Mouse (Mus musculus): Measurements from ENCODE around the gene Ankrd13d. TPM values are rescaled to one million over a fixed set of nuclear protein-coding genes. Genes with fewer than 3 reads are reported as not detected.

Ankrd13d gene
- total RNA-seq, 2 experiments from 2014 or later, result 1.9 to 3.8 TPM

DNA sequence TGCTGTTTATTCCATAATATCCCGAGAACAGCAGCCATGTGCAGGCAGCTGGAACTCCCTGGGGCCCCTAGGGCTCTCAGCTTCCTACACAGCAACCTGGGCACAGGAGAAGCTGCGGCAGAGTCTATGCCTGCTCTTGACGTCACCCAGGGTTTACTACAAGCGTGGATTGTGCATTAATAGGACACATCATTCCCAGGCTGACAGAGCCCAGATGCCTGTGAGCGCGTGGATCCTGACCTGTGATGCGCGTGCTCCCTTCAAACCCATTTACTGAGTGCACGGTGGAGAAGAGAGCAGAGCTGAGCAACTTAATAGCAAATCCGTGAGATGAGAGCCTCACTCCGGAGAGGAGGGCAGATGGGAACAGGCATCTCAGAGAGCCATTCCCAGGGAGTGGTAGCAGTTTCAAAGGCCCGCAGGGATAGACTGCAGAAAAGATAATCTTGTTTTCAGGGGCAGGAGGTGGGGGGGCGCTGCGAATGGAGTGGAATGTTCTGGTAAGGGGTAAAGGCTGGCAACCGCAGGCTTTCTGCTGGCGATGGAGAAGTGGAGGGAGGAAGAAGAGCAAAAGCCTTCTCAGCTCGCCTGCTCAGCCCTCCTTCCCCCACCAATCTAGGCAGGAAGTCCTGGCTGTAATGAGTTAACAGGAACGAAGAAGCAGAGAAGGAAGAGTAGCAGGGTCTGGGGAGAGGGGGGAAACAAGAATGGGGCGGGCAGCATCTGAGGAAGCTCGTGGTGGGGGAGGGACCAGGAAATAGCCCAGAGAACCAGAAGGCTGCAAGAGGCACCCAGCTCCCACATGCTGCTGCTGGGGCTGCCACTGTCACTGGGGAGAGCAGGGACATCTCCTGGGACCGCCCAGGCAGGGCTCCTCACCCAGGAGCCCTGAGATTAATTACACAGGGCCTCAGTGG, 19.1 kb upstream of the Ankrd13d start:
- ATAC-seq (replicated peaks; ENCODE audit: poor library complexity), result peak; percentile 44

DNA sequence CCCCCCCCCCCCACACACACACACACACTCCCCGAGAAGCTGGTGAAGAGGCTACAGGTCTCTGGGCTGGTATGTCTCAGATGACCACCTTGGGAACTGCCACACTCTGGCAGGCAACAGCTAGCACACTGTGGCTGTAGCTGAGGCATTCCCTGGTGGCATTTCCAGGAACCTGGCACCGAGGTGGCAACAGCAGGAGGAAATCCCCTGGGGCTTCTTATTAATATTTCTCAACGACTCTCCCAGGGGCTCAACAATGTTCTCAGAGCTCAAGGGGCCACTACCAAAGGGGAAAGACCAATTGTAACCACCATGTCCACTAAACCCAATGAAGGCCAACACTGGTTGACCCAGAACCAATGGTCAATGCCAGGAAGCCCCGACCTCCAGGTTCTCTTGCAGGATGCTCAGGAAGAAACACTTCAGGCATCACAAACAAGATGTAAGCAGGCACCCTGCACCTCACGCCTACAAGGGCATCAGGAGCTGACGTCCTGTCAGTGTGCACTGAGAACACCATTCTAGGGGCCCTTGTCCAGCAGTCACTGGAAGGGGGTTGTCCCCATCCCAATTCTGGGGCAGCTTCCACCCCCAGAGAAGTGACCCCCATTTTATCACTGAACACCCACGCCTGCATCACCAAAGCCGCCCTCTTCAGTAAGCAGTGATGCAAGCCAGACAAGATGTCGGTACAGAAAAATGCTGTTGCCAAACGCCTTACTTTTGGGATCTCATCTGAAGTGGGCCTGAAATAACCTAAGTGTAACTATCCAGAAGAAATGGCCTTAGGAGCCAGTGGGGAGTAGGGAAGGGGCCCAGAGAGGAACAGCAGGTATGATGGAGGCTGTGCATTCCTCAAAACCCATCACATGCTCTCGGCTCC, 18.2 kb upstream of the Ankrd13d start:
- no peak for ATAC-seq (replicated peaks; ENCODE audit: poor library complexity)

DNA sequence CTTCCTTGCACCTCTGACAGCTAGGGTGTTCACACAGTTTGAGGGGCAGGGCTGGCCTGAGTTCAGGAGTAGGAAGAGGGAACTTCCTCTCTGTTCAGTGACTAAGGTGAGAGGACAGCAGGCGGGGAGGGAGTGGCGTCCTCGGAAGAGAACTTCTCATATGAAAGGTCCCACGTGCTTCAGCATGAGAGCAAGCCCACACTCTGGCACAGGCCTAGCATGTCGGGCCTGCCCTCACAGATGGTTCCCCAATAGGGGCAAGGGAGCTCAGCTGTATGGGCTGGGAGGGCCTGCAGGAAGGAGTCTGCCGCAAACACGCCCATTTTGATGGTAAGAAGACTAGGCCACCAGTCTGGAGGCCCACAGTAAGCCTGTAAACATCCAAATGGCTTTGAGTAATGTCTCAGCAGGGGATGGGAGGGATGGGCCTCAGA, 17.4 kb upstream of the Ankrd13d start:
- peak; percentile 71 for ATAC-seq (replicated peaks; ENCODE audit: poor library complexity)

- peak; percentile 2; the same call in 1 of the 2 replicates for ATAC-seq (replicated peaks; ENCODE audit: poor library complexity)
These were observed 16.8 kb upstream of the Ankrd13d start for GRCm38 (mm10) chr19:4299574-4300270.

- ATAC-seq (replicated peaks; ENCODE audit: poor library complexity), result no peak
These were observed 16.2 kb upstream of the Ankrd13d start for GRCm38 (mm10) chr19:4299126-4299525.

DNA sequence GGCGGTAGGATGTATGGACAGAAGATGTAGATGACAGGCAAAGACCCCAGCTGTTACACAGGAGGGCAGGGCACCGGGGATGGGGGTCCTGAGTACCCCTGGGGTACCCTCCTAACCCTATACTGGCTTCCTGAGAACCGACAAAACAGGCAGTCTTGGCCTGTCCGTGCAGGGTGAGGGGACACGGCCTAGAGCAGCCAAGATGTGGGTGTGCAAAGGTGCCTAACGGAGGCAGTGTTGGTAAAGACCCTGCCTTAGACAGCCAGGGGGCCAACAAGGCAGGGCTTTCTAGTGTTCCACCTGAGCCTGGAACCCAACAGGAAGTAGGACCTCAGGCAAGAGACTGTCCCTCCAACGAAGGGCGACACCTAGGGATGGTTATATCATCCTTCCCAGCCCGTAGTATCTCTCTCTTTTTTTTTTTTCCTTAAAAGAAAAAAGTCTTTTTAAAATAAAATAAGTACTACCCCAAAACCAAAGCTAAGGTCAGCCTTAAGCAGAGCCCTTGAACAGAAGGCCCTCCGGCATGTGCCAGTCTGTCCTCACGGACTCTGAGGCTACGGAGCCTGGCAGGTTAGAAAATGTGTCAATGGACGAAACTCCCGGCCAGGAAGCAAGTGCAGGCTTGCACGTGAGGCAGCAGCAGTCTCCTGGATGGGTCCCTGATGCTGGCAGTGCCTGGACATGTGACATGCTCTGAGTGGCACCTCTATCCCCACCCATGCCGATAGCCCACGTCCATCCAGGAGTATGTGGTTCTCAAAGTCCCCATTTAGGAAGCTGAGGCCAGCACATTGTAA, 15.6 kb upstream of the Ankrd13d start:
- no peak for ATAC-seq (replicated peaks; ENCODE audit: poor library complexity)

DNA sequence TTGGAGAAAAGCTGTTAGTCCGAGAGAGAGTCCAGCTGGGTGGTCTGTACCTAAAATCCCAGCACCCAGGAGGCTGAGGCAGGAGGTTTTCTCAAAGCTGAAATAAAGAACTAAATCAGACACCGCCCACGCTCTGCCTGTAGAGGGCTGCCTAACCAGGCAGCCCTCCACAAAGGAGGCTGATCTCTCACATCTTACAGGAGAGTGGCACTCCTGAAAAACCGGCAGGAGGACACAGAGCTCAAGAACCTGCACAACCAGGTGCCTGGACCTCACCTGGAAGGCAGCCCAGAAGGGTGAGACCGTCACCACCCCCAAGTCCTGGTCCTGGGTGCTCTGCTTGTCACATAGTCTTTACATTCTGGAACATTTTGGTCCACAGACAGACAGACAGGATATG, 14.9 kb upstream of the Ankrd13d start:
- no peak for ATAC-seq (replicated peaks; ENCODE audit: poor library complexity)

DNA sequence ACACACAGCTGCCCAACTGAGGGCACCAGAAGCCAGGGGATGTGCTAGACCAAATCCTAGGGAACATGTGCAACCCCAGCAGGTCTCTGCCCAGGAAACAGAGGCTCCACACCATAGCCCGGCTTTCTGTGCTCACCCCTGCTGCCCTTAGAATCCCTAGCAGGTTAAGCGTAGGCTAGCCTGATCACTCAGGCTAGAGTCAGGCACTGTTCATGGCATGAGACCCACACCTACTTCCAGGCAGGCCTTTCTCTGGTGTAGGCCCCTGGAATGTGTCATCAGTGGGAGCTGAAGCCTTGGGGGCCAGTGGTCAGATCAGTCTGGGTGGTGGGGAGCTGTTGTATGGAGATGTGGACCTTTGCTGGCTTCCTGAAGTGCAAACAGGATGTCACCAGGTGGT, 13.7 kb upstream of the Ankrd13d start:
- no peak for ATAC-seq (replicated peaks; ENCODE audit: poor library complexity)

DNA sequence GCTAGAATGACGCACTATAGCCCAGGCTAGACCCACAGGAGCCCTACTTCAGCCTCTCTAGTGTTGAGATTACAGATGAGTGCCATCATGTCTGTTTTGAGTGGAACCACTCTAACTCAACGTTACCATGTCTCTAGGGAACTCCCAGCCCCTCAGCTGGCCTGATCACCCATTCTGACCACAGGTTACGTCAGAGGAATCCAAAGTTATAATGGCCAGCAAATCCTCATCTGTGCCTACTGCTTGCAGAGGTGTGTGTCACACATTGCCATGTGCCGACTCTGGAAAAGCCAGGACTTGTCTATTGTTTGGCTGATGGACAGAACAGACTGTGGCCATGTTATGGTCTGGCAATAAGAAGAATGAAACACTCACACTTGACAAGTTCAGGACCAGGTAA, 12.5 kb upstream of the Ankrd13d start:
- no peak for ATAC-seq (replicated peaks; ENCODE audit: poor library complexity)

DNA sequence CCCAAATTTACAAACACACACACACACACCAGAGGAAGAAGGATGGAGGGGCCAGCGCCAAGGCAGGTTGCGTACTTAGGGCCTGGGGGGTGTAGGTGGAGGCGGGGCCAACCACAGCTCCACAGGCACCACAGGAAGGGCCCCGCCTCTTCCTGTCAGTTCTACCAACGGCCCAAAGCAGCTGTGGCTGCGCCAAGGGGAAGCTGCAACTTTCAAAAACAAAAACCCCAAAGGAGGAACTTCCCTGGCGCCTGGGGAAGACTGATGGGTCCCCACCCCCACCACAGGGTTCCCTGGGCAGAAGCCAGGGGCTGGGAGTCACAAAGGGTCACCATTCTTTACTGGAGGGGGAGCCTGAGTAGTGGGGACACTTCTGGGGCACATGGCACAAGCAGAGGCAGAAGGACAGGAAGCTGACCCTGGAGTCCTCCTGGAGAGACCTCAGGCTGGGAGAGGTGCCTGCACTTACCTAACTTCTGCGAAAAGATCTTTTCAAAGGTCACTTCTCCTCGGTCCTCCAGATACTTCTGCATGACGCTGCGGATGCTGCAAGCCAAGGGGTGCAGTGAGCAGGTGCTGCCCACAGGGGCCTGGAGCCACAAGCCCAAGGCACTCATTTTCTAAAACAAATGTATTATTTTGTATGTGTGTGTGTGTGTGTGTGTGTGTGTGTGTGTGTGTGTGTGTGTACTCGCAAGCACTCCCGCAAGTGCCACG, 11.6 kb upstream of the Ankrd13d start:
- ATAC-seq (replicated peaks; ENCODE audit: poor library complexity), result peak; percentile 92

GRCm38 (mm10) chr19:4291161-4291560, 8.2 kb upstream of the Ankrd13d start:
- no peak for ATAC-seq (replicated peaks; ENCODE audit: poor library complexity)

DNA sequence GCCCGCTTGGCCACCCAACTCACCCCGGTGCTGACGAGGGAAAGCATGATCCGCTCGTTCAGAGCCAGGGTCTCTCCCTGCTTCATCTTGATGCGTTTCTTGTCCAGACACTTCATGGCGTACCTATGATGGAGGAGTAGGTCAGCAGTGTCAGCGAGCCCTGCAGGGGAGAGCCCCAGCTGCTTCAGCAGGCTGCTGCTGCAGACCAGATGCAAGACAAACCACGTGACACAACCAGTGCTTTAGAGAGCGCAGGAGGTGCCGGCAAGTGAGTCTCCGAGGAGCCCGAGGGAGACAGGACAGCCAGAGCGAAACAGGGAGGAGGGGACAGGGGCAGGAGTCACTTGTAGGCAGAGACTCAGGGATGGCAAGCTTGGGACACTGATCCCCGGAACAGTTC, 7.8 kb upstream of the Ankrd13d start:
- ATAC-seq (replicated peaks; ENCODE audit: poor library complexity), result no peak

GRCm38 (mm10) chr19:4283653-4284052, 716 bp upstream of the Ankrd13d start:
- ATAC-seq (replicated peaks; ENCODE audit: poor library complexity), result no peak

DNA sequence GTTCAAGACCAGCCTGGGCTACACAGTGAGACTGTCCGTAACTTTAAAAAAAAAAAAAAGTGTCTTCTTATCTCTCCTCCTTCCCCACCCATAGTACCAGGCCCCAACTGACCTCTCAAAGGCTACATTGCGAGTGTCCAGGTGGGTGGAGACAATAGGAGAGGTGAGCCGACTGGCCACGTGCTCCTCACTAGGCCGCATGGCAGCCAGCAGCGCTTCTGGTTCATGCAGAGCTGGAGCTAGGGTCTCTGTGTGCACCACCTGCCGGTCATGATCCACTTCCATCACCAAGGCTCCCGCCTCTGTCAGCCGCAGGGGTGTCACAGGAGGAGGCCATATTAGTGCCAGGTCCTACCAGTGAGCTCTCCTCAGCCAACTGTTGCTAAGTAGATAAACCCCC, 2.5 kb downstream of the Ankrd13d start:
- ATAC-seq (replicated peaks; ENCODE audit: poor library complexity), result no peak

- ATAC-seq (replicated peaks; ENCODE audit: poor library complexity), result no peak
These were observed 3.5 kb downstream of the Ankrd13d start for GRCm38 (mm10) chr19:4279487-4279886.

- no peak for ATAC-seq (replicated peaks; ENCODE audit: poor library complexity)
These were observed 12.0 kb downstream of the Ankrd13d start for GRCm38 (mm10) chr19:4270972-4271371.

- no peak for ATAC-seq (replicated peaks; ENCODE audit: poor library complexity)
These were observed 12.8 kb downstream of the Ankrd13d start for GRCm38 (mm10) chr19:4270187-4270586.

DNA sequence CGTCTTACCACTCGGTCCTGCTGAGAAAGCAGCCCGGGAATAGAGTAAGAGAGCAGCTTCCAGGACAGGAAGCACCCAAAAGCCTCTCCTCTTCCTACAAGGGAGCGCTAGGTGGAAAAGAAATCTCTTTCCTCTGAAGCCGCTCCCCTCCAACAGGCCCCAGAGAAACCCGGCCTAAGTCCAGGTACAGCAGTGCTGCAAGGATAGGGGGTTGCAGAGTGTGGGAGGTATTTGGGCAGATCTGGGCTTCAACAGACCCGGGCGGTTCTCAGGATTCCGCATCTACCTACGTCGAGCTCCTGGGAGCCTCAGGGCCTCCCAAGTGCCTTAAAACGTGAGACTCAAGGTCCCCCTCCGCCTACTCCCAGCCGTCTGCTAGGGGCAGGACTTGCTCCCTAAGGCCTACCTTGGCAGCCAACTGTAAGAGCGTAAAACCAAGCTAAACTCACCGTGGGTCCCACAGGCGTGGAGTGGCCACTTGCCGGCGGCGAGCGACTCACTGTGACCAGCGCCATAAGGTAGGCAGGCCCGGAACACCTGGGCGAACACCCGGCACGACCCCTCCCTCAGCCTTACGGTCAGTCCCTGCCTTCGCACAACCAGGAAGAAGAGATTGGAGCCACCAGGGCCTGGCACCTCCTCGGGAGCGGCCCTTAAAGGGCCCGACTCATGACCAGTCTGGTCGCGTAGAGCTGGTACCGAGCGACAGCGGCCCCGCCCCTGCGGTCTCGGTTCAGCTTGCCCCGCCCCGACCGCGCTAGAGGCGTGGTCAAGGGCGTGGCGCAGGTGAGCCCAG, 14.2 kb downstream of the Ankrd13d start, which contains the start of gene Ssh3:
Gene Ssh3 (minus strand): TSS at position 615 of the 796 bp plus-strand sequence.
- peak; percentile 92 for ATAC-seq (replicated peaks; ENCODE audit: poor library complexity)

GRCm38 (mm10) chr19:4265956-4266355, 17.0 kb downstream of the Ankrd13d start:
- no peak for ATAC-seq (replicated peaks; ENCODE audit: poor library complexity)
